Mouse (Mus musculus): ENCODE measurements around the gene Olfr1418. TPM values are rescaled to one million over a fixed set of nuclear protein-coding genes. Genes with fewer than 3 reads are reported as not detected.

Olfr1418 gene
- total and polyA plus RNA-seq, 2 experiments from 2014 or later, result not detected

- H3K4me3 ChIP-seq (ENCODE audit: low read depth, low read length), result no peak overlapping the region
- H3K4me1 ChIP-seq (ENCODE audit: insufficient read depth, low read length), result no peaks in the 10 kb centered on the region
- no peak for TF ChIP-seq CTCF (IDR thresholded peaks at IDR 0.05)
- H3K27me3 ChIP-seq (ENCODE audit: insufficient read depth, low read length), result no peaks in the 10 kb centered on the region
- H3K36me3 ChIP-seq (ENCODE audit: insufficient read depth, low read length), result no peaks in the 10 kb centered on the region
- no peak overlapping the region for H3K9ac ChIP-seq (replicated peaks; ENCODE audit: low read length, poor library complexity, severe bottlenecking)
- ATAC-seq (ENCODE audit: low FRiP score) (no peak), DNase-seq (ENCODE audit: low spot score) (no peak)
- no peak overlapping the region for H3K27ac ChIP-seq (ENCODE audit: low read depth, low read length)
- H3K4me2 ChIP-seq (ENCODE audit: low read depth, low read length, poor library complexity, severe bottlenecking), result no peak overlapping the region
- 0 out of 2 replicates have a peak, but pooled peaks cover 3% of the 10 kb centered on the region for H3K9me3 ChIP-seq (ENCODE audit: low read length)
- WGBS, result 93% methylated on average over 2 of the region's 2 CpGs
Observed at GRCm38 (mm10) chr19:11854821-11855220, 6.0 kb downstream of the Olfr1418 start.

GRCm38 (mm10) chr19:11852652-11853051 is 8.2 kb downstream of the Olfr1418 start:
- no peaks in the 10 kb centered on the region for H3K4me1 ChIP-seq (ENCODE audit: insufficient read depth, low read length)
- no peak overlapping the region for H3K4me2 ChIP-seq (ENCODE audit: low read depth, low read length, poor library complexity, severe bottlenecking)
- 77% methylated on average over 4 of the region's 4 CpGs for WGBS
- DNase-seq (ENCODE audit: low spot score) (no peak), ATAC-seq (ENCODE audit: low FRiP score) (no peak)
- H3K27ac ChIP-seq (ENCODE audit: low read depth, low read length), result no peak overlapping the region
- no peaks in the 10 kb centered on the region for H3K36me3 ChIP-seq (ENCODE audit: insufficient read depth, low read length)
- H3K9ac ChIP-seq (replicated peaks; ENCODE audit: low read length, poor library complexity, severe bottlenecking), result no peak overlapping the region
- H3K4me3 ChIP-seq (ENCODE audit: low read depth, low read length), result no peak overlapping the region
- TF ChIP-seq CTCF (IDR thresholded peaks at IDR 0.05), result no peak
- 0 out of 2 replicates have a peak, but pooled peaks cover 3% of the 10 kb centered on the region for H3K9me3 ChIP-seq (ENCODE audit: low read length)
- H3K27me3 ChIP-seq (ENCODE audit: insufficient read depth, low read length), result no peaks in the 10 kb centered on the region

- H3K27ac ChIP-seq (ENCODE audit: low read depth, low read length), result no peak overlapping the region
- H3K4me3 ChIP-seq (ENCODE audit: low read depth, low read length), result no peak overlapping the region
- no peak overlapping the region for H3K4me2 ChIP-seq (ENCODE audit: low read depth, low read length, poor library complexity, severe bottlenecking)
- no peaks in the 10 kb centered on the region for H3K9me3 ChIP-seq (ENCODE audit: low read length)
- TF ChIP-seq CTCF (IDR thresholded peaks at IDR 0.05), result no peak
- H3K36me3 ChIP-seq (ENCODE audit: insufficient read depth, low read length), result no peaks in the 10 kb centered on the region
- no peaks in the 10 kb centered on the region for H3K4me1 ChIP-seq (ENCODE audit: insufficient read depth, low read length)
- 82% methylated on average over 4 of the region's 4 CpGs for WGBS
- no peak for ATAC-seq (ENCODE audit: low FRiP score)
- no peaks in the 10 kb centered on the region for H3K27me3 ChIP-seq (ENCODE audit: insufficient read depth, low read length)
- no peak overlapping the region for H3K9ac ChIP-seq (replicated peaks; ENCODE audit: low read length, poor library complexity, severe bottlenecking)
- DNase-seq (ENCODE audit: low spot score), result no peak
Observed at GRCm38 (mm10) chr19:11846333-11846732, 14.5 kb downstream of the Olfr1418 start.

- Histone ChIP-seq H3K36me3 (ENCODE audit: insufficient read depth, low read length) (no peaks in the 10 kb centered on the region), H3K4me1 (ENCODE audit: insufficient read depth, low read length) (no peaks in the 10 kb centered on the region), H3K9ac (replicated peaks; ENCODE audit: low read length, poor library complexity, severe bottlenecking) (no peak within 1 kb of the TSS), H3K27ac (ENCODE audit: low read depth, low read length) (no peak within 1 kb of the TSS), H3K9me3 (ENCODE audit: low read length) (no peaks in the 10 kb centered on the region), H3K4me3 (ENCODE audit: low read depth, low read length) (no peak within 1 kb of the TSS), H3K4me2 (ENCODE audit: low read depth, low read length, poor library complexity, severe bottlenecking) (no peak within 1 kb of the TSS), H3K27me3 (ENCODE audit: insufficient read depth, low read length) (no peaks in the 10 kb centered on the region)
- no peak for DNase-seq (ENCODE audit: low spot score)
- 85% methylated on average over 4 of the region's 4 CpGs for WGBS
- TF ChIP-seq CTCF (IDR thresholded peaks at IDR 0.05), result no peak
- ATAC-seq (ENCODE audit: low FRiP score), result no peak
Observed at GRCm38 (mm10) chr19:11839119-11839518, 21.7 kb downstream of the Olfr1418 start, which contains the start of gene Olfr1417. Gene Olfr1417, minus strand, starts transcription at chr19:11839219.

GRCm38 (mm10) chr19:11823346-11824065 is 37.4 kb downstream of the Olfr1418 start:
- DNase-seq (ENCODE audit: low spot score) (no peak), ATAC-seq (ENCODE audit: low FRiP score) (no peak)
- no peak for TF ChIP-seq CTCF (IDR thresholded peaks at IDR 0.05)
- 31% methylated on average over 4 of the region's 4 CpGs for WGBS
- no peaks in the 10 kb centered on the region for H3K4me1 ChIP-seq (ENCODE audit: insufficient read depth, low read length)
- H3K27me3 ChIP-seq (ENCODE audit: insufficient read depth, low read length), result no peaks in the 10 kb centered on the region
- no peaks in the 10 kb centered on the region for H3K9me3 ChIP-seq (ENCODE audit: low read length)
- no peak overlapping the region for H3K4me3 ChIP-seq (ENCODE audit: low read depth, low read length)
- H3K36me3 ChIP-seq (ENCODE audit: insufficient read depth, low read length), result no peaks in the 10 kb centered on the region
- H3K9ac ChIP-seq (replicated peaks; ENCODE audit: low read length, poor library complexity, severe bottlenecking), result no peak overlapping the region
- H3K27ac ChIP-seq (ENCODE audit: low read depth, low read length), result no peak overlapping the region
- no peak overlapping the region for H3K4me2 ChIP-seq (ENCODE audit: low read depth, low read length, poor library complexity, severe bottlenecking)

- peak overlapping the region; percentile 78 for H3K4me2 ChIP-seq (ENCODE audit: low read depth, low read length, poor library complexity, severe bottlenecking)
- no peak for TF ChIP-seq CTCF (IDR thresholded peaks at IDR 0.05)
- DNase-seq (ENCODE audit: low spot score) (no peak), ATAC-seq (ENCODE audit: low FRiP score) (no peak)
- WGBS, result 34% methylated on average over 6 of the region's 6 CpGs
- peak overlapping the region; percentile 83 for H3K4me3 ChIP-seq (ENCODE audit: low read depth, low read length)
- no peaks in the 10 kb centered on the region for H3K27me3 ChIP-seq (ENCODE audit: insufficient read depth, low read length)
- no peaks in the 10 kb centered on the region; the same call in 1 of the 2 replicates for H3K4me1 ChIP-seq (ENCODE audit: insufficient read depth, low read length)
- no peak overlapping the region for H3K27ac ChIP-seq (ENCODE audit: low read depth, low read length)
- no peak overlapping the region for H3K9ac ChIP-seq (replicated peaks; ENCODE audit: low read length, poor library complexity, severe bottlenecking)
- no peaks in the 10 kb centered on the region for H3K36me3 ChIP-seq (ENCODE audit: insufficient read depth, low read length)
- H3K9me3 ChIP-seq (ENCODE audit: low read length), result no peaks in the 10 kb centered on the region
Observed at GRCm38 (mm10) chr19:11820211-11820610, 40.7 kb downstream of the Olfr1418 start.
